Mouse (Mus musculus): ENCODE measurements around the gene Asb2.

Gene Asb2

DNA sequence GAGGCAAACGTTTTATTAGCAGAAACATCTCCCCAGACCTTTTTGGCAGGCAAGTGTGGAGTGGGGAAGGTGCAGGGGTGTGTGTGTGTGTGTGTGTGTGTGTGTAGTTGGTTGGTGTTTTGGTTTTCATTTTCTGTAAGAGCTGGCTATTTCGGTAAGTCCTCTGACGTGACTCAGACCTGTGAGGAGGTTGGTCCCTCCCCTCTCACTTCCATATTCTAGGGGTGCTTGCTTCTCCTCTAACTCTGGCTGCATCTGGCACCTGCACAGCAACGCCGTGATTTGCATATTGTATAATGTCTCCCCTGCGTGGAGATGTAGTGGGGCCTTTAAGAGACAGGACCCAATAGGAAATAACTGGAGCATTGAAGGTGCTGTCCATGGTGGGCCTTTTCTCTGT, 82.8 kb downstream of the Asb2 start:
- DNase-seq (ENCODE audit: low spot score in 2 of 2): no peak

DNA sequence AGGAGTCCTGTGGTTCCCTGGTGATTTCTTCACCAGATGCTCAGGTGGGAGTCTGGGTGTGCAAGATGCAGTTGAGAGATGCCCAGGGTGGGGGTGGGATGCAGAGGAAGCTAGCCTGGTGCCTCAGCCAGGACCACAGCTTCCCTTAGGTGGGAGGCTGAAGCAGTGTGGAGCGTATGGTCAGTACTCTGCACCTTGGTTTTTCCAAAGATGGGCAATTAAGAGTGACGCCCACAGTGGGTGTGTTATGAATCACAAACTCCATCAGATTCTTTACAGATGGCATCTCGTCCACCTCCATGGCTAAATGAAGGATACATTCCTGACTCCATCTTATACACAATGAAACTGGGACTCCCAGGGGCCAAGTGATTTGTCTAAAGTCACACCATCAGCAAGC, 83.6 kb downstream of the Asb2 start:
- DNase-seq (ENCODE audit: low spot score in 2 of 2): no peak
